Mouse (Mus musculus) olfactory bulb, adult 2 months (tissue): Measurements from ENCODE around the gene Eef1akmt2.

Experiments used
- CTCF ChIP-seq: fragments of 200-500 bp; IDR thresholded peaks from 2 replicates; pipeline ENCODE4 v1.5.1; 2012; ENCODE audit warnings: low read depth, mild to moderate bottlenecking, low read length, moderate library complexity; ENCODE audit not compliant: insufficient read depth
- POLR2A ChIP-seq: fragments of 200-500 bp; IDR thresholded peaks from 2 replicates; pipeline ENCODE4 v1.6.1; 2012; ENCODE audit warnings: mild to moderate bottlenecking, low read depth, low read length, moderate library complexity; ENCODE audit not compliant: insufficient read depth

DNA sequence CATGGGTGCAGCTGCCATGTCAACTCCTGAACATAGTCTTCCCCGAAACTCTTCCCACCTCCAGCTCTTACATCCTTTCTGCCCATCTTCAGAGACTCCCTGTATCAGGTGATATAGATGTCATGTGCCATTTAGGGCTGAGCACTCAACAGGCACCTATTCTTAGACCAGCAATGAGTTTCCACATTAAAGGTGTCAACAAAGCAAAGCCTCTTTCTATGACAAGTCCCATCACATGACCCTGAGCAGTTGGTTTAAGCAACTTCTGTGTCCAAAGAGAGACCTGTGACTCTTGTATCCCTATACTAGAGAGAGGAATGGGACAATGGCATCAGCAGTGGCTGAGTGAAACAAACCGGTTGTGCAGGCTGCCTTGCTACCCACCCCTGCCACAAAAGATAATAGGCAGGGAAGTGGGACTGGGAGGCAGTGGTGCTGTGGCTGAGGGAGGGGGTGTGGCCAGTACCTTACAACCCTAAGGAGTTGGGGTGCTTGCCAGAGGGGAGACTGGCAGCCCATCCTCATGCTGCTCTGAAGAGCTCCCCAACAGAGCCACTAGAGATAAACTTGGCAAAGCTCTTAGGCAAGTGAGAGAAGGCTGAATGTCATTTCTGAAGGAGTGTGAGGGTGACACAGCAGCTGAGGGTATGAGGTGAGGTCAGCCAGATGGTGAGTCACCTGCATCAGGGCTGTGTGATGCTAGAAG is 48.5 kb upstream of the Eef1akmt2 start:
- TF ChIP-seq CTCF (no peak), POLR2A (no peak)
